10 mouse cellular contexts compared by ENCODE assay signal in genomic region chr11:20307409-20307808, GRCm38 (mm10).
"Had no signal": no experiment of that assay in that cellular context is flagged by ENCODE, and none has a peak within 500 bp of the region (broad histone marks: within the 10 kb centered on the region; RNA-seq: fewer than 3 reads in every experiment).

No protein-coding gene starts in this region.

- H3K9ac ChIP-seq: liver, embryonic 15.5 days; midbrain, embryonic 13.5 days had no signal

- H3K4me1 ChIP-seq: limb, embryonic 10.5 days; liver, embryonic 15.5 days; midbrain, embryonic 13.5 days had no signal

- H3K27ac ChIP-seq: limb, embryonic 10.5 days; liver, embryonic 15.5 days; midbrain, embryonic 13.5 days had no signal

- H3K27me3 ChIP-seq: liver, embryonic 15.5 days; midbrain, embryonic 13.5 days had no signal

- DNase-seq: kidney, adult 8-10 months; kidney, postnatal 25 days; lung, adult 2 months; lung, postnatal 36 days; spleen, adult 18-20 months; thymus, adult 2 months; thymus, postnatal 25 days had no signal

- H3K4me3 ChIP-seq: limb, embryonic 10.5 days; liver, embryonic 15.5 days; midbrain, embryonic 13.5 days had no signal
